Mouse (Mus musculus): ENCODE data around the gene Spns3.

Spns3 gene

GRCm38 (mm10) chr11:72550134-72550988 lies at the start of gene Spns3:
TSS of gene Spns3 (minus strand) at chr11:72550506.
- DNase-seq (ENCODE audit: low read depth, low spot score) = no peak

- DNase-seq (ENCODE audit: low read depth, low spot score) = no peak
Observed at GRCm38 (mm10) chr11:72597780-72598179, 47.5 kb upstream of the Spns3 start.

DNA sequence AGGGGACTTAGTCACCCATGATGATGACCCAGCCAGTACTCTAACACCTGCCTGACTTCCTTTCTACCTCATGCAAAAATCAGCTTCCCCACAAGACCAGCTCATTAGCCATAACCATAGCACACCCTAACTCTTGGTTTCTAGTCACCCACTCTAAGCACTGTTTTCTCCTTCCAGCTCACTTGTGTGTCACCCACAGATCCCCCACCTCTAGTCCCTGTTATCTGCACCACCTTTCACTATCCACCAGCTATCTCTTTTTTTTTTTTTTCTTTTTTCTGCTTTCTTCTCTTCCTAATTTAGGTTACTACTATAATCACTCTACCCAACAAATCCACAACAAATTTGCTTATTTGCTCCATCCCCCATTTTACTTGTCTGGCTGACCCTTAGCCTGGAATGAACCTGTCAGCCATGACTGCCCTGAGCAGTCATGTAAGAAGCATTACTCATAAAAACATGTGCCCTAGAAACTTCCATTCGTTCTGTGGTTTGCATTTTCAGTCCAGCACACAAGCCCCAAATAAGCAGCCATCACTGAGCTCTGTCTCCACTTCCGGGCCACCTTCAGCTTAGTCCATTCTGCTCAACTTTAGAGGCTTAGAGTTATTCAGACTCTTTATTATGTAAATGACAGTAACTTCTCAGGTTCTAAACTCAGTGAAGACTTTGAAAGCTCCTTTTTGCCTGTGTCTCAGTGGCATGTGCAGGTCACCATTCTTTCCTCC lies 44.9 kb upstream of the Spns3 start:
- DNase-seq (ENCODE audit: low read depth, low spot score) = peak; percentile 49

DNA sequence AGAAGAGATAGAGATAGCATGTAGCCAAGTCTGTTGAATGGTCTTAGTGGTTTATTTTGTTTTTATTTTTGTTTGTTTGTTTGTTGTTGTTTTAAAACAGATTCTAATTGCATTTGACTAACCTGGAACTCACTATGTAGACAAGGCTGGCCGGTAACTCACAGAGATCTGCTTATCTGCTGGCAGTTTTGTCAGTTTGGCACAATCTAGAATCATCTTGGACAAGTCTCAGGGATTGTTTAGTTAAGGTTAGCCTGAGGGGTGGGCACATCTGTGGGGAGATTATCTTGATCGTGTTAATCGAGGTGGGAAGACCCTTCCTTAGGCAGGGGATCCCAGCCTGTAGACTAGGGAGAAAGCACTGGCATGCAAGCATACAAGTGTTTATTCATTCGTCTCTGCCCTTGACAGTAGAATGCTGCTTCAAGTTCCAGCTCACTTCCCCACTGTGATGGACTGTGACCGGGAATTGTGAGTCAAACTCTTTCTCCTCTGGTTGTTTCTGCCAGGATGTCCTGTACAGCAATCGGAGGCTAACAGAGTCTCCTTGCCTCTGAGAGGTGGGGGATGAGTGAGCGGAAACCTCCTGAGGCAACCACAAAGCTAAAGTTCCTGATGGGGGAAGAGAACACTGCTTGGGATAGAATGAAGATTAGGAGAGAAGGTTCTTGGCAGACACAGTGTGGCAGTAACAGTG lies 37.4 kb upstream of the Spns3 start:
- no peak for DNase-seq (ENCODE audit: low read depth, low spot score)

DNA sequence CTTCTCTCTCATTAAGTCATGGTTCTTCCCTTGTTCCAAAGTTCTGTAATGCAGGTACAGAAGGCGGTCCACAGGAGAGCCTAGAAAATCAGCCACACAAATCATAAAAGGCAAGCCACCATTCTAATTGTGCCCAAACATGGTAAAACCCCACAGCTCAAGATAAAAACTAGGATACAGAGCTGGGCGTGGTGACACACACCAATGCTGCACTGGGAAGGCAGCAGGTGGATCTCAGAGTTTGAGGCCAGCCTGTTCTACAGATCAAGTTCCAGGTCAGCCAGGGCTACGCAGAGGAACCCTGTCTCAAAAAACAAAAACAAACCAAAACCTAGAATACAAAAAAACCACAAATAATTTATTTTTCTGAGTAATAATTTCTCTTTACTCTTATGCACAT lies 36.3 kb upstream of the Spns3 start:
- DNase-seq (ENCODE audit: low read depth, low spot score) = peak; percentile 44

- DNase-seq (ENCODE audit: low read depth, low spot score) = no peak
Observed at GRCm38 (mm10) chr11:72583092-72583491, 32.8 kb upstream of the Spns3 start.

DNA sequence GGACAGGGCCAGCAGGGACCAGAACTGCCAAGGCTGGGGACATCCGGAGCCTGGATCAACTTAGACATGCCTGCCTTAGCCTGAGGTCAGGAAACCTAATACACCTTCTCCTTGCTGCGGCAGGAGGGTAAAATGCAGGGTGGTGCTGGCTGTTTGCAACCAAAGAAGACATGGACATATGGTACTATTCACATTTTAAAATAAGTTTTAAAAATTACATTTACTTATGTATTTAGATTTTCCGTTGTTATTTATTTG lies 32.1 kb upstream of the Spns3 start:
- DNase-seq (ENCODE audit: low read depth, low spot score) = no peak

- no peak for DNase-seq (ENCODE audit: low read depth, low spot score)
Observed at GRCm38 (mm10) chr11:72581609-72582447, 31.5 kb upstream of the Spns3 start.

- DNase-seq (ENCODE audit: low read depth, low spot score) = no peak
Observed at GRCm38 (mm10) chr11:72578471-72578870, 28.2 kb upstream of the Spns3 start.

DNA sequence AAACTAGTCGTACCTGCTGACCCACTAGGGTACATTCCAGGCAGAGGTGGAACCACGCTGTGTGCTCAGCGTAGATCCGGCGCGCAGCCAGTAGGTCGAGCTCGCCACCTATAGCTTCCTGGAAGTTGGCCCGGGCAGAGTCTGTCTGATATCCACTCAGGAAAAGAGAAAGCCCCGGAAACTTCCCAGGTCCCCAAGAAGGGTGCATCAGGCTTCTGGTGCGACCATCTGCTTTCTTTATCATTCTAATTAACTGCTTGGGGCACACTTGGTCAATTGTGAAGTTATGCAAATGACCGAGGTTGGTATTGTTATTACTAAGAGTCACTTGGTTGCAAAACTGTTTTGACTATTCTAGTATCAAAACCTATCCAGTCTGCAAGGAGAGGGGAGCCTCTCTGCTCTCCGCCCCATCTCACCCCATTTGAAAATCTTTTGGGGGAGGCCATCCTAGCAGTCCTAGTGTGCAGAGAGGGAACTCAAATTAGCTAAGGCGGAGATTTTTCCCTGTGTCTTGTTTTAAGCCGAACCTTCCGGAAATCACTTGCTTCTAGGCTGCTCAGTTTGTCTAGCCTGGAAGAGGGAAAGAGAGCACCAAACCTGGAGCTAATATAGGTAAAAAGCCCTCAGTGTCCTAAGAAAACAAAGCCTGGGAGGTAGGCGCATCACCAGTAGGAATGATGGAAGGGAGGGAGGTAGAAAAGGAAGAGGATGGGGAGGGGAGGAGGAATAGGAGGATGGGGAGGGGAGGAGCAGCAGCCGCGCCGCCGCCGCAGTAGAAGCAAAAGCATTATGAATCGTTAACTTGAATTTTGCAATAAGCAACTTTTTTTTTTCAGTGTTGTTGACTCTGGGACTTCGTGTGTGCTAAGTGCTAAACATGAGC lies 26.4 kb upstream of the Spns3 start:
- peak; percentile 90 for DNase-seq (ENCODE audit: low read depth, low spot score)

GRCm38 (mm10) chr11:72576111-72576465 lies 25.8 kb upstream of the Spns3 start:
- DNase-seq (ENCODE audit: low read depth, low spot score) = no peak

DNA sequence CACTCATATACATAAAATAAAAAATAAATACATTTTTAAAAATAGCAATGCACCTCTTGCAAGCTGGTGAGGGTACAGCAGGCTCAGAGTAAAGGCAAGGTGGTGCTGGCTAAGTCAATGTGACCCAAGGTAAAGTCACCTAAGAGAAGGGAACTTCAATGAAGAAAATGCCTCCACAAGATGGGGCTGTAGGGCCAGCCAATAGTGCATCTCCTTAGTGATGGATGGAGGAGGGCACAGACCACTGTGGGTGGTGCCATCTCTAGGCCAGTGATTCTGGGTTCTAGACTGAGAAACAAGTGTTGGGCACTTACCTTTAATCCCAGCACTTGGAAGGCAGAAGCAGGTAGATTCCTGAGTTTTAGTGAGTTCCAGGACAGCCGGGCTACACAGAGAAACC lies 23.5 kb upstream of the Spns3 start:
- peak; percentile 73 for DNase-seq (ENCODE audit: low read depth, low spot score)

DNA sequence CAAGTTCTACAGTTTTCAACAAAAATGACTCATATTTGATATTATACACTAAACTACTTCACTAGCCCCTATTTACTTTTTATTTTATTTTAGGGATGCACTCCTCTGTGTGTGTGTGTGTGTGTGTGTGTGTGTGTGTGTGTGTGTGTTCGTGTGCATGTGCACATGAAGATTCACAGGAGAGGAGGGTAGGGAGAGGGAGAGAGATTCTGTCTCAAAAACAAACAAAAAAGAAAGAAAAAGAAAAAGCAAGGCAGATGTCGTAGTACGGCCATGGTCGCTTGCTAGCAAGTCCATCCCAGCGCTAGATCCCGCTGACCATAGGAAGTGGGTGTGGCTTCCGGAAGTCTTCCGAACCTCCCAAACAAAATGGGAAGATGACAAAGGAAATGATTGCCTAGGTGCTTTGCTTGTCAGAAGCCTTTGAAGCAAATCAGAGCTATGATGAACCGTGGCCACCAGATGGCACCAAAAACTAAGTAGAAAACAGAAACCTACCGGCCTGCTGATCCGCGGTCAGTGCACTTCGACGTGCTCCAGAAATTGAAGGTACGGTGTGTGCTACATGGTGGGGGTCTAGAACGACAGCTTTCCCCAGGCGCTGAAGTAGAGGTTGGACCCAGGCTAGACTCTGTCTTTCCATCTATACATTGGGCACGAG lies 20.1 kb upstream of the Spns3 start:
- DNase-seq (ENCODE audit: low read depth, low spot score) = peak; percentile 93

DNA sequence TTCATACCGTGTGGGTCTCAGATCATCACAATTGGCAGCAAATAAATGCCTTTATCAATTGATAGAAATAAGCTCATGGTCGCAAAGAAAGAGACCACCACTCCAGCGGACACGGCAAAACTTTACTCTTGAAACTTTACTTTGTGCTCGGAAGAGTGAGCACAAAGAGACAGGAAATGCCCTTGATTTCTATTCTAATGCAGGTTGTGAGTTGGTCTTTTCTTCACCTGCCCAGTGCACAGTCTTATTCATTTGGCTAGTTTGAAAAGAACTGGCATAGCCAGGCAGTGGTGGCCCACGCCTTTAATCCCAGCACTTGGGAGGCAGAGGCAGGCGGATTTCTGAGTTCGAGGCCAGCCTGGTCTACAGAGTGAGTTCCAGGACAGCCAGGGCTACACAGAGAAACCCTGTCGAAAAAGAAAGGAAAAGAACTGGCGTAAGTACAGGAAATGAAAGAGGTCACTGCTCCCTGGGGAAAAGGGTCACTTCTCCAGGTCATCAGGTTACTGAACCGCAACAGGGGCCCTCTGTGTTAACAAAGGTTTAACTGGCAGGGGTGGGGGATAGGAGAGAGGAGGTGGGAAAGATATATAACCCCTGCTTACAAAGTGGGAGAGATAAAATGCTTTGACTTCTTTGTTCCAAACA lies 19.5 kb upstream of the Spns3 start:
- peak; percentile 67 for DNase-seq (ENCODE audit: low read depth, low spot score)

DNA sequence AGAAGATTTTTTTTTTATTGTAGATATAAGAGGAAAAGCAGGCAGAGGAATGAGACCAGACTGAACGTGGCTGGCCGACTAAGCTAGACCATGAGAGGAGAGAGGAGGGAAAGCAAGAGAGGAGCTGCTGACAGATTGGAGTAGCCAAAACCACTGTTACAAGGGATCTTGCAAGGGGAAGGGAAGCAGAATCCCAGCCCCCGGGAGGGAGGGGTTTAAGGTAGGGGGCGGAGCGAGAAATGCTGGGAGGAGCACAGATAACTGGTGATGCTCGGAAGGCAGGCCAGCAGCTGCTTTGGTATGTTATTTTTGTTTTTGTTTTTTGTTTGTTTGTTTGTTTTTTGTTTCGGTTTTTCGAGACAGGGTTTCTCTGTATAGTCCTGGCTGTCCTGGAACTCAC lies 18.7 kb upstream of the Spns3 start:
- DNase-seq (ENCODE audit: low read depth, low spot score) = peak; percentile 93

DNA sequence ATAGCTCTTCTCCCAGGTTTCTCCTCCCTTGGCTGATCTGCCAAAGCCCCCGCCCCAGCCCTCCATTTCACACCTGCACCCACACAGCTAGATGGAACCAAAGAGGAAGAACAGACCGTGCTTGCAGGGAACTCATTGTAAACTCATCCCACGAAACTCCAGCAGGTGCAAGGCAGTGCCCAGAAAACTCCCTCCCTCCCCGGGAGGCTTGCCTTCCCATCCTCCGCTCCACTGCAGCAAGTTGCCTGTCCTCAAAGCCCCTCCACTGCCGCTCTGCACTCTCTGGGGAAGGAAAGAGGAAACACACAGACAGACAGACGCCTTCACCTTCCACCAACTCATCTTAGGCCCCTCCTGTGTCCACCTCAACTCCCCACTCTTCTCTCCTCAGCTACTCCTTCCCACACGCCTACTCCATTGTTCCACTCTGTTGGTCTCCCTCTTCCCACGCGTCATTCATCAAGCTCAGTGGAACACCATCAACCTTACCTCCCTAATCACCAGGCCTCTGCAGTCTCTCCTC lies 16.6 kb upstream of the Spns3 start:
- DNase-seq (ENCODE audit: low read depth, low spot score) = no peak

- no peak for DNase-seq (ENCODE audit: low read depth, low spot score)
Observed at GRCm38 (mm10) chr11:72566304-72566703, 16.0 kb upstream of the Spns3 start.

GRCm38 (mm10) chr11:72564232-72564807 lies 14.0 kb upstream of the Spns3 start:
- DNase-seq (ENCODE audit: low read depth, low spot score) = peak; percentile 86

DNA sequence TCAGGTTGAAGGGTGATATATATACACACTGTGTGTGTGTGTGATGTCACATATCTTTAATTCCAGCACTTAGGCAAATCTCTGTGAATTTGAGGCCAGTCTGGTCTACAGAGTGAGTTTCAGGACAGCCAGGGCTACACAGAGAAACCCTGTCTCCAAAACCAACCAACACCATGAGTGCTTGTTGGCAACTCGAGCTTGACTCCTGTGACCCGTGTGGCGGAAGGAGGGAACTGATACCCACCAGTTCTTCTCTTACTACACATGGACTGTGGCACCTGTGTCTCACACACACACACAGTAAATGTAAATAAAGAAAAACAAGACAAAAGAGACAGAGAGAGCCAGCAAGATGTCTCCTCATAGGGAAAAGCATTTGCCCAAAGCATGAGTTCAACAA lies 10.4 kb upstream of the Spns3 start:
- DNase-seq (ENCODE audit: low read depth, low spot score) = no peak
